Mouse (Mus musculus) cerebellum, adult 2 months (tissue): ENCODE data around the gene Notch2.

Source experiments
- CTCF ChIP-seq: fragments of 200-500 bp; IDR thresholded peaks from 2 replicates; pipeline ENCODE4 v1.5.1; 2011; ENCODE audit warnings: low read depth, mild to moderate bottlenecking, control low read depth, low read length, moderate library complexity, borderline replicate concordance; ENCODE audit not compliant: insufficient read depth
- POLR2A ChIP-seq: fragments of 200-500 bp; IDR thresholded peaks from 2 replicates; pipeline ENCODE4 v1.6.1; 2011; ENCODE audit warnings: low read length, control low read depth, borderline replicate concordance; ENCODE audit not compliant: insufficient read depth

DNA sequence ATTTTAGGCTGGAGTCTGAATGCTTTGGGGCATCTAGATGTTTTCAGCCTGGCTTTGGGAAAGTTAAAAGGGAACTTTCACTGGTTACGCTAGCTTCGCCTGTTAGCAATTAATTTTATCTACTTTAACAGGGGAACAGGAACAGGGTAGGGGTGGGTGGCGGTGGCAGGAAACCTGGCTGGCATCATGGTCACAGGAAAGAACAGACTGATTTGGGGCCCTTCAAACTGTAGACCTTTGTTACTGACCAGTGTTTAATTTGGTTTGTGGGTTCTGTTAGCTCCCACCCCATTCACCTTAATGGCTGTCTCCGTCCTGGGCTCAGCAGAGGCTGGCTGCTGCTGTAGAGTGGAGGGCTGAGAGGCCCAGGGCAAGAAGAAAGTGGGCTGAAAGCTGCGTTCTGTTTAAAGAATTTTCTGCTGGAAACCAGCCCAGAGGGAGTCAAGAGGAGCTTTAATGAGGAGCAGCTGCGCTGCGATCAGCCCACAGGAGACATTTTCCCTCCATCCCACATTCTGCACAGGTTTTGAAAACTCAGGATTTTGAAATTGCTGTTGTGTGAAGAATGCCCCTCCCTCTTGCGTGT, 50.0 kb downstream of the Notch2 start:
- TF ChIP-seq CTCF = no peak
- TF ChIP-seq POLR2A = no peak
